Mouse (Mus musculus) megakaryocyte, embryonic 14.5 days (primary cell): Measurements from ENCODE around the gene Mogat2. TPM values are rescaled to one million over a fixed set of nuclear protein-coding genes. Genes with fewer than 3 reads are reported as not detected.

Source experiments
- H3K27me3 ChIP-seq: replicated peaks from 2 replicates; pipeline ENCODE3; 2012; ENCODE audit warnings: inconsistent platforms
- H3K36me3 ChIP-seq: replicated peaks from 2 replicates; pipeline ENCODE3; 2012; ENCODE audit warnings: low read length, inconsistent platforms, mixed read lengths
- H3K4me1 ChIP-seq: 2 replicates; pipeline ENCODE4 v1.6.1; 2012; ENCODE audit warnings: inconsistent platforms
- H3K4me3 ChIP-seq: replicated peaks from 2 replicates; pipeline ENCODE3; 2012; ENCODE audit warnings: moderate library complexity, mild to moderate bottlenecking, inconsistent platforms
- H3K9me3 ChIP-seq: 2 replicates; pipeline ENCODE4 v1.6.1; 2012; ENCODE audit warnings: inconsistent platforms
- FLI1 ChIP-seq: IDR thresholded peaks from 2 replicates; pipeline ENCODE4 v1.6.1; 2012; ENCODE audit warnings: low read length, inconsistent platforms, mixed read lengths
- GATA1 ChIP-seq: IDR thresholded peaks from 3 replicates; pipeline ENCODE4 v1.6.1; 2012; ENCODE audit warnings: mixed read lengths, low read length, inconsistent platforms, borderline replicate concordance
- polyA plus RNA-seq: library from polyadenylated mRNA; stranded (reverse); fragments of >175 nt; gene quantifications from 2 replicates; pipeline ENCODE4 v1.2.3, GENCODE M21; 2012; ENCODE audit warnings: low replicate concordance; ENCODE audit not compliant: insufficient read depth

Gene Mogat2
- polyA plus RNA-seq, 1 experiment, result 0.34 TPM

DNA sequence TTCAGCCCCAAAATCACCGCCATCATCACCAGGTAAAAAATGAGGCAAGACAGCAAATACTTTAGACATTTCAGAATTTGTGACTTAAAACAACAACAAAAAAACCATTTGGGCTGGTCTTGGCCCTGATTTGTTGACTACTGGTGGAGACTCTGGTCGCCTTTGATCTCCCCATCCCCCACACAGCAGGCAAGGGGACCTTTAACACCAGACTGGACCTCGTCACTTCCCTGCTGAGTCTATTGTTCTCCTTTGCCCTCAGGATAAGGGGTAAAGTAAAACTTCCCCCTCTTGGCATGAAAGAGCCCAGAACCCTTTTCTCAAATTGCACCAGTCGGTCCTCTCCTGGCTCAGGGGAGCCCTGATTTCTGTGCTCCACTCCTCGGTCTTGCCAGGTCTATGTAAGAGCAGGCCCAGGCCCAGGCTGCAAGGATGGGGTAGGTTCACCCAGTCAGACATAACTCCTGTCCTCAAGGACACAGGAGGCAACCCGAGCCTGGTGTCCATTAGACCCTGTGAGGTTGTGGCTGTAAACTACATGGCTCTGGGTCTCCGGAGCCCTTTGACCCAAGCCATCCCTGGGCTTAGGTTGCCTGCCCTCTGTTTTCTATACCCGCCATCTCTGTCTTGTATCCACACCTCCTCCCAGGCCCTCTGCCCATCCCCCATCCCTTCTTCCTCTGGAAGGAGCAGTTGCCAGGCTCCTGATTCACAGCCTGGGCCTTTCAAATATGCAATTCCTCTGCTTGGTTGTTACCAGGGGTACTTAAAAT lies 1.3 kb downstream of the Mogat2 start:
- Histone ChIP-seq H3K9me3 (no peaks in the 10 kb centered on the region), H3K4me1 (peaks cover 9% of the 10 kb centered on the region), H3K27me3 (peaks cover 72% of the 10 kb centered on the region), H3K36me3 (no peaks in the 10 kb centered on the region), H3K4me3 (no peak overlapping the region)
- no peak for TF ChIP-seq FLI1
- no peak for TF ChIP-seq GATA1

DNA sequence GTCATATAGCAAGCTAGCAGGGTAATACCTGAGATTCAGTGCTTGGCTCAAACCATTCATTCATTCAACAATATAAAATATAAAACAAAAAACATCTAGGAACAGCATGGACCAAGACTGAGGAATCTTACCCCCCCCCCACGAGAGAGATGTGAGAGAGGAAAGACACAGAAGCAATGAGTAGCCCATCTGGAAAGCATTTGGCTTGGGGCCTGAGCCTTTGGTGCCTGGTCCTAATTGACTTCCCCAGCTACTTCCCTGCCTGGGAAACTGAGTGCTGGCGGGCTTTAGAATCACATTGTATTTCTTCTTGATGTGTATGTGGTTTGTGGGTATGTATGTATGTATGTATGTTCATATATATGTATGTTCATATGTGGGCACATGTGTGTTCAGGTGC lies 2.8 kb downstream of the Mogat2 start:
- TF ChIP-seq FLI1 (no peak), GATA1 (no peak)

GRCm38 (mm10) chr7:99234916-99235315 lies 3.5 kb downstream of the Mogat2 start:
- Histone ChIP-seq H3K27me3 (peaks cover 75% of the 10 kb centered on the region), H3K4me3 (no peak overlapping the region), H3K9me3 (no peaks in the 10 kb centered on the region), H3K4me1 (peaks cover 9% of the 10 kb centered on the region), H3K36me3 (no peaks in the 10 kb centered on the region)
- TF ChIP-seq FLI1 (no peak), GATA1 (no peak)

More for the DNA sequence above, 2.8 kb downstream of the Mogat2 start:
- H3K4me1 ChIP-seq, result peaks cover 9% of the 10 kb centered on the region
- H3K4me3 ChIP-seq, result no peak overlapping the region
- H3K9me3 ChIP-seq, result no peaks in the 10 kb centered on the region
- H3K27me3 ChIP-seq, result peaks cover 74% of the 10 kb centered on the region
- H3K36me3 ChIP-seq, result no peaks in the 10 kb centered on the region

- no peaks in the 10 kb centered on the region; the same call in 1 of the 2 replicates for H3K4me1 ChIP-seq
- H3K9me3 ChIP-seq, result no peaks in the 10 kb centered on the region
- peaks cover 69% of the 10 kb centered on the region for H3K27me3 ChIP-seq
- TF ChIP-seq FLI1 (no peak), GATA1 (no peak)
- H3K4me3 ChIP-seq, result no peak overlapping the region
- no peaks in the 10 kb centered on the region for H3K36me3 ChIP-seq
Observed at GRCm38 (mm10) chr7:99232571-99232970, 5.8 kb downstream of the Mogat2 start.

- Histone ChIP-seq H3K27me3 (peaks cover 72% of the 10 kb centered on the region), H3K4me3 (no peak overlapping the region), H3K4me1 (no peaks in the 10 kb centered on the region), H3K36me3 (no peaks in the 10 kb centered on the region), H3K9me3 (no peaks in the 10 kb centered on the region)
- TF ChIP-seq FLI1 (no peak), GATA1 (no peak)
Observed at GRCm38 (mm10) chr7:99230061-99230747, 8.2 kb downstream of the Mogat2 start.

- no peaks in the 10 kb centered on the region for H3K36me3 ChIP-seq
- H3K9me3 ChIP-seq, result no peaks in the 10 kb centered on the region
- TF ChIP-seq GATA1 (no peak), FLI1 (no peak)
- H3K4me1 ChIP-seq, result no peaks in the 10 kb centered on the region
- peaks cover 76% of the 10 kb centered on the region for H3K27me3 ChIP-seq
- H3K4me3 ChIP-seq, result no peak overlapping the region
Observed at GRCm38 (mm10) chr7:99229411-99229810, 9.0 kb downstream of the Mogat2 start.

GRCm38 (mm10) chr7:99228825-99229224 lies 9.6 kb downstream of the Mogat2 start:
- no peaks in the 10 kb centered on the region for H3K36me3 ChIP-seq
- no peaks in the 10 kb centered on the region for H3K9me3 ChIP-seq
- peaks cover 78% of the 10 kb centered on the region for H3K27me3 ChIP-seq
- no peak overlapping the region for H3K4me3 ChIP-seq
- TF ChIP-seq GATA1 (no peak), FLI1 (no peak)
- H3K4me1 ChIP-seq, result no peaks in the 10 kb centered on the region

- TF ChIP-seq GATA1 (no peak), FLI1 (no peak)
- H3K27me3 ChIP-seq, result peaks cover 82% of the 10 kb centered on the region
- H3K4me3 ChIP-seq, result no peak overlapping the region
- no peaks in the 10 kb centered on the region for H3K9me3 ChIP-seq
- H3K36me3 ChIP-seq, result no peaks in the 10 kb centered on the region
- no peaks in the 10 kb centered on the region for H3K4me1 ChIP-seq
Observed at GRCm38 (mm10) chr7:99227267-99227666, 11.2 kb downstream of the Mogat2 start.

- H3K9me3 ChIP-seq, result no peaks in the 10 kb centered on the region
- no peaks in the 10 kb centered on the region for H3K36me3 ChIP-seq
- peaks cover 82% of the 10 kb centered on the region for H3K27me3 ChIP-seq
- no peaks in the 10 kb centered on the region for H3K4me1 ChIP-seq
- H3K4me3 ChIP-seq, result no peak overlapping the region
- TF ChIP-seq GATA1 (no peak), FLI1 (no peak)
Observed at GRCm38 (mm10) chr7:99226662-99227061, 11.8 kb downstream of the Mogat2 start.

DNA sequence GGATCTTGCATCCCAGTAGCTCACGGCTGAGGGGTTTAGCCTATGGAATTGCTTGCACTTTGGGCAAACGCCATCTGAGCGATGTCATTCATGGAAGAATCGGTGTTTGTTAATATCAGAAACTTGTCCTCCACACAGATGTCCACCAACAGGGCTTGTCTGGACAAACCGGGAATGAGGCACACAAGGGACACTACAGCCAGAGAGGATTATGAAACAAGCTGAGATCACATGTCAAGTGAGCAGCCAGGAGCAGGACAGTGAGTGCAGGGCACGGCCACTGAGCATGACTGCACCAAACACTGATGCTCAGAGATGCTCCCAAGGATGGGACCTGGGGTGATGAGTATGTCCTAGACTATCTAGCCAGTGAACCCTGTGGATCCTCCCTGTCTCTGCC lies 13.0 kb downstream of the Mogat2 start:
- Histone ChIP-seq H3K9me3 (no peaks in the 10 kb centered on the region), H3K36me3 (no peaks in the 10 kb centered on the region), H3K4me1 (no peaks in the 10 kb centered on the region), H3K27me3 (peaks cover 87% of the 10 kb centered on the region), H3K4me3 (no peak overlapping the region)
- no peak for TF ChIP-seq GATA1
- no peak for TF ChIP-seq FLI1

- peaks cover 87% of the 10 kb centered on the region for H3K27me3 ChIP-seq
- TF ChIP-seq GATA1, result no peak
- no peak for TF ChIP-seq FLI1
- no peaks in the 10 kb centered on the region for H3K4me1 ChIP-seq
- no peak overlapping the region for H3K4me3 ChIP-seq
- H3K36me3 ChIP-seq, result no peaks in the 10 kb centered on the region
- no peaks in the 10 kb centered on the region for H3K9me3 ChIP-seq
Observed at GRCm38 (mm10) chr7:99224648-99225190, 13.7 kb downstream of the Mogat2 start.
